Mouse (Mus musculus) neural tube, postnatal 0 days (tissue): ENCODE results near the gene Olfr1283. TPM values are rescaled to one million over a fixed set of nuclear protein-coding genes. Genes with fewer than 3 reads are reported as not detected.

ENCODE experiments used
- polyA plus RNA-seq: library from polyadenylated mRNA; unstranded; fragments of >200 nt; fragmentation: Nextera tagmentation; extraction: Ambion mirVana; gene quantifications from 2 replicates; pipeline ENCODE4 v1.2.1, GENCODE M21; 2015

Gene Olfr1283
- not detected in 2 replicates for polyA plus RNA-seq

GRCm38 (mm10) chr2:111366490-111366889 lies at the start of gene Olfr1283:
Gene Olfr1283, plus strand, starts transcription at chr2:111366790.

GRCm38 (mm10) chr2:111326220-111326619 lies 40.4 kb upstream of the Olfr1283 start, which contains the start of gene Olfr1281:
Gene Olfr1281, plus strand, starts transcription at chr2:111326520.

GRCm38 (mm10) chr2:111335976-111336375 lies 30.6 kb upstream of the Olfr1283 start, which contains the start of gene Olfr1282:
Gene Olfr1282, minus strand, starts transcription at chr2:111336076.

DNA sequence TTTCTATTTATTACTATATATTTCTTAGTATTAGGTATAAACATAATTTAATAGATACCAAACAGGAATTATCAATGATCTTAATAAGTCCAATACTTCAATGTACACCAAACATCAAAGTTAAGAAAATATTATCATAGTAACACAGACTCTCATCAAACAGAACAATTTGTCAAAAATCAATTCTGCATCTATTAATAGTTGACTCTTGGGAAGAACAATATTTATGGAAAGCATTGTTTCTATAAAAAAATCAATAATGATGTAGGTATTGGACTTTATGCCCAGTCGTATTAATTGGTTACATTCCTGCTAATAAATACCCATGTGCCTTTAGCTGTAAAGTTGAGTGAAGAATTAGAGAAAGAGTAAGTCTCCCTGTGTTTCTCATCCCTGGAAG lies 8.6 kb downstream of the Olfr1283 start, which contains the start of gene Olfr1284:
TSS of gene Olfr1284 (plus strand) at position 301 of the 400 bp plus-strand sequence.

Other genes starting within 250 kb of the Olfr1283 start
- not detected in 2 replicates for gene Gm15130, start 213.9 kb upstream of the Olfr1283 start, polyA plus RNA-seq
- gene 4930430A15Rik, start 137.2 kb upstream of the Olfr1283 start, polyA plus RNA-seq = not detected in 2 replicates
- not detected in 2 replicates for gene Olfr1275, start 131.5 kb upstream of the Olfr1283 start, polyA plus RNA-seq
- gene Olfr1276, start 112.3 kb upstream of the Olfr1283 start, polyA plus RNA-seq = not detected in 2 replicates
- not detected in 2 replicates for gene Olfr1277, start 92.7 kb upstream of the Olfr1283 start, polyA plus RNA-seq
- gene Olfr1278, start 76.7 kb upstream of the Olfr1283 start, polyA plus RNA-seq = not detected in 2 replicates
- gene Olfr1279, start 66.2 kb upstream of the Olfr1283 start, polyA plus RNA-seq = not detected in 2 replicates
- gene Olfr1280, start 52.8 kb upstream of the Olfr1283 start, polyA plus RNA-seq = not detected in 2 replicates
- not detected in 2 replicates for gene Olfr1281, start 40.3 kb upstream of the Olfr1283 start, polyA plus RNA-seq
- not detected in 2 replicates for gene Olfr1282, start 30.7 kb upstream of the Olfr1283 start, polyA plus RNA-seq
- not detected in 2 replicates for gene Olfr1284, start 8.7 kb downstream of the Olfr1283 start, polyA plus RNA-seq
- not detected in 2 replicates for gene Olfr1286, start 56.3 kb downstream of the Olfr1283 start, polyA plus RNA-seq
- not detected in 2 replicates for gene Olfr1287, start 82.4 kb downstream of the Olfr1283 start, polyA plus RNA-seq
- gene Olfr1288, start 107.3 kb downstream of the Olfr1283 start, polyA plus RNA-seq = not detected in 2 replicates
- not detected in 2 replicates for gene Olfr1289, start 114.0 kb downstream of the Olfr1283 start, polyA plus RNA-seq
- gene Olfr1290, start 127.0 kb downstream of the Olfr1283 start, polyA plus RNA-seq = not detected in 2 replicates
- gene Olfr1291-ps1, start 130.4 kb downstream of the Olfr1283 start, polyA plus RNA-seq = not detected in 2 replicates
- not detected in 2 replicates for gene Olfr1293-ps, start 158.4 kb downstream of the Olfr1283 start, polyA plus RNA-seq
- not detected in 2 replicates for gene Olfr1294, start 173.5 kb downstream of the Olfr1283 start, polyA plus RNA-seq
- gene Olfr1295, start 202.9 kb downstream of the Olfr1283 start, polyA plus RNA-seq = not detected in 2 replicates